Mouse (Mus musculus) embryonic facial prominence, embryonic 11.5 days (tissue): ENCODE results near the gene Herc3. TPM values are rescaled to one million over a fixed set of nuclear protein-coding genes. Genes with fewer than 3 reads are reported as not detected.

Experiments used
- ATAC-seq: fragments of 200-750 bp; cut with Nextera tagmentation; replicated peaks from 2 replicates; pipeline ENCODE4 v1.8.0; 2017; ENCODE audit warnings: low read depth; ENCODE audit not compliant: insufficient number of reproducible peaks, low FRiP score, low TSS enrichment
- DNase-seq: peaks from one replicate; pipeline ENCODE4 v3.0.0-alpha.2; 2015; ENCODE audit warnings: low spot score
- H3K27ac ChIP-seq: fragments of 300-500 bp; sonication (generic); replicated peaks from 2 replicates; pipeline ENCODE4 v1.5.1; 2014; ENCODE audit warnings: mild to moderate bottlenecking, low read depth, low read length, control low read depth
- H3K27me3 ChIP-seq: fragments of 300-500 bp; sonication (generic); 2 replicates; pipeline ENCODE4 v1.6.1; 2014; ENCODE audit warnings: mild to moderate bottlenecking, low read length, moderate library complexity, mixed read lengths; ENCODE audit not compliant: control insufficient read depth, insufficient read depth
- H3K36me3 ChIP-seq: fragments of 300-500 bp; sonication (generic); replicated peaks from 2 replicates; pipeline ENCODE4 v1.6.1; 2014; ENCODE audit warnings: low read depth, mild to moderate bottlenecking, low read length, moderate library complexity, mixed read lengths; ENCODE audit not compliant: control insufficient read depth, insufficient read depth
- H3K4me1 ChIP-seq: fragments of 300-500 bp; sonication (generic); 2 replicates; pipeline ENCODE4 v1.6.1; 2014; ENCODE audit warnings: low read length, mixed read lengths; ENCODE audit not compliant: control insufficient read depth, insufficient read depth
- H3K4me2 ChIP-seq: fragments of 300-500 bp; sonication (generic); 2 replicates; pipeline ENCODE4 v1.6.1; 2014; ENCODE audit warnings: low read depth, mild to moderate bottlenecking, control low read depth, low read length, moderate library complexity
- H3K4me3 ChIP-seq: fragments of 300-500 bp; sonication (generic); 2 replicates; pipeline ENCODE4 v1.5.1; 2014; ENCODE audit warnings: low read depth, low read length, control low read depth
- H3K9ac ChIP-seq: fragments of 300-500 bp; sonication (generic); replicated peaks from 2 replicates; pipeline ENCODE4 v1.6.1; 2014; ENCODE audit warnings: mild to moderate bottlenecking, control low read depth, low read length
- H3K9me3 ChIP-seq: fragments of 300-500 bp; sonication (generic); replicated peaks from 2 replicates; pipeline ENCODE4 v1.6.1; 2016; ENCODE audit warnings: mild to moderate bottlenecking, low read length, inconsistent platforms, mixed read lengths; ENCODE audit not compliant: control insufficient read depth
- WGBS: fragments of 180-500 bp; shearing (Covaris S2); extraction: QIAGEN DNeasy Blood & Tissue Kit; methylation state at CpG from one replicate; pipeline ENCODE4 v1.1.7; 2014; 5-methylcytosine and 5-hydroxymethylcytosine counted together
- polyA plus RNA-seq: library from polyadenylated mRNA; unstranded; fragments of >200 nt; fragmentation: Nextera tagmentation; extraction: Ambion mirVana; gene quantifications from 2 replicates; pipeline ENCODE4 v1.2.1, GENCODE M21; 2014

The Herc3 gene
- polyA plus RNA-seq, 1 experiment from 2014 or later: 9.6 TPM

DNA sequence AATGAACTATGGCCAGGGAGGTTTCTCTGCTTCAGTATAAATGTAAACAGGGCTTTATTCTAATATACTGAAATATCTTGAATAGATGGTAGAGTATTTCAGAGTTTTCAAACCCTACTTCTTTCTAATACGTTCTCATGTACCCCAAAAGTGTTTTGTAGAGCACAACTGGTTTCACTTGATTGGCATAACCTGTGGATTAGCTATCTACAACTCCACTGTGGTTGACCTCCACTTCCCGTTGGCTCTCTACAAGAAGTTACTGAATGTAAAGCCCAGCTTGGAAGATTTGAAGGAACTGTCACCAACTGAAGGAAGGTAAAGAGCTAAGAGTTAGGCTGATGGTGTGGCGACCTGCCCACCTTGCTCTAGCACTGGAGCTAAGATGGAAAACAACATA lies 58.7 kb downstream of the Herc3 start:
- H3K9ac ChIP-seq: no peak overlapping the region
- WGBS: 90% methylated on average over 3 of the region's 3 CpGs
- H3K4me1 ChIP-seq: no peaks in the 10 kb centered on the region
- H3K27ac ChIP-seq: no peak overlapping the region
- no peak for ATAC-seq
- DNase-seq: no peak
- no peaks in the 10 kb centered on the region for H3K36me3 ChIP-seq
- no peaks in the 10 kb centered on the region for H3K27me3 ChIP-seq
- H3K4me2 ChIP-seq: no peak overlapping the region
- H3K4me3 ChIP-seq: no peak overlapping the region
- no peaks in the 10 kb centered on the region for H3K9me3 ChIP-seq

GRCm38 (mm10) chr6:58893307-58893706 lies 62.0 kb downstream of the Herc3 start:
- Histone ChIP-seq H3K4me1 (no peaks in the 10 kb centered on the region), H3K27ac (no peak overlapping the region), H3K36me3 (no peaks in the 10 kb centered on the region), H3K9me3 (no peaks in the 10 kb centered on the region), H3K27me3 (no peaks in the 10 kb centered on the region), H3K4me2 (no peak overlapping the region), H3K9ac (no peak overlapping the region), H3K4me3 (no peak overlapping the region)
- DNase-seq (no peak), ATAC-seq (no peak)
- 90% methylated on average over 6 of the region's 6 CpGs for WGBS

DNA sequence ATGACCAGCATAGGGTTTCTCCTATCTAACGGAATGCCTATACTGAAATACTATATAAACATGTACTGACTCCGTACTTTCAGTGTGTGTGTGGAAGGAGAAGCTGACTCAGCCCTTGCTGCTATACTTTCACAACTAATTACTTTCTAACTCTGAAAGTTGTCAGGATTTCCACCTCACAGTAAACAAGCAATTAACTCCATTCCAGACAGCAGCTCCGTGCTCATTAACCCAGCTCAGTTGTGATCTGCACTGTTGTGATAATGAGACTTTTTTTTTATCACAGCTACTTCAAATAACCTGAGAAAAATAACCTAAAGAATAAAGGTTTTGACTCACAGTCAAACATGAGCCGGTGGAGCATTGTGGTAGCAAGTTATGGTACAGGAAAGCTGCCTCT lies 63.7 kb downstream of the Herc3 start:
- no peak for ATAC-seq
- Histone ChIP-seq H3K9me3 (no peaks in the 10 kb centered on the region), H3K9ac (no peak overlapping the region), H3K27me3 (no peaks in the 10 kb centered on the region), H3K36me3 (no peaks in the 10 kb centered on the region), H3K27ac (no peak overlapping the region), H3K4me3 (no peak overlapping the region), H3K4me1 (no peaks in the 10 kb centered on the region), H3K4me2 (no peak overlapping the region)
- DNase-seq: no peak
- 84% methylated on average over 4 of the region's 4 CpGs for WGBS

DNA sequence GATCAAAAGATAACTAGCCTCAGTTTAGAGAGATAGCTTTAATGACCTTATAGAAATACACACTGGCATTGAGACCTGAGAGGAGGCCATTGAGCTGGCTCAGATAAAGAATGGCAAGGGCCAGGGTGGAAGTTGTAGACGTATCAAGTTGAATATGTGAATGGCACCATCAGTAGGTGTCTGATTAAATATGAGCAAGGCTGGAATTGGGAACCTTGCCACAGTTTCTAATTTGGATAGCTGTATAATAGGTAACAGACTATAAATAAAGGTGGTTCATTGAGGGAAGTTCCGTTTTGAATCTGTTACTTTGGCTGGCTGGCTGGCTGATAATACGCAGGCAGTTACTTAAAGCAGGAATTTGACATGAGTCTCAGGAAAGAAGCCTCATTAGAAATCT lies 65.4 kb downstream of the Herc3 start:
- no peak overlapping the region for H3K4me2 ChIP-seq
- no peaks in the 10 kb centered on the region for H3K9me3 ChIP-seq
- DNase-seq: no peak
- no peaks in the 10 kb centered on the region for H3K27me3 ChIP-seq
- ATAC-seq: no peak
- H3K4me1 ChIP-seq: no peaks in the 10 kb centered on the region
- no peak overlapping the region for H3K4me3 ChIP-seq
- 92% methylated on average over 3 of the region's 3 CpGs for WGBS
- no peak overlapping the region for H3K27ac ChIP-seq
- no peaks in the 10 kb centered on the region for H3K36me3 ChIP-seq
- H3K9ac ChIP-seq: no peak overlapping the region

GRCm38 (mm10) chr6:58899076-58899475 lies 67.8 kb downstream of the Herc3 start:
- 93% methylated on average over 3 of the region's 3 CpGs for WGBS
- H3K9me3 ChIP-seq: no peaks in the 10 kb centered on the region
- no peaks in the 10 kb centered on the region for H3K36me3 ChIP-seq
- no peak overlapping the region for H3K9ac ChIP-seq
- no peak for DNase-seq
- H3K4me3 ChIP-seq: no peak overlapping the region
- no peak for ATAC-seq
- H3K4me2 ChIP-seq: no peak overlapping the region
- no peak overlapping the region for H3K27ac ChIP-seq
- H3K4me1 ChIP-seq: no peaks in the 10 kb centered on the region
- no peaks in the 10 kb centered on the region for H3K27me3 ChIP-seq

- ATAC-seq: no peak
- WGBS: 90% methylated on average over 7 of the region's 7 CpGs
- no peak overlapping the region for H3K27ac ChIP-seq
Measured at GRCm38 (mm10) chr6:58900536-58900935, 69.3 kb downstream of the Herc3 start.

DNA sequence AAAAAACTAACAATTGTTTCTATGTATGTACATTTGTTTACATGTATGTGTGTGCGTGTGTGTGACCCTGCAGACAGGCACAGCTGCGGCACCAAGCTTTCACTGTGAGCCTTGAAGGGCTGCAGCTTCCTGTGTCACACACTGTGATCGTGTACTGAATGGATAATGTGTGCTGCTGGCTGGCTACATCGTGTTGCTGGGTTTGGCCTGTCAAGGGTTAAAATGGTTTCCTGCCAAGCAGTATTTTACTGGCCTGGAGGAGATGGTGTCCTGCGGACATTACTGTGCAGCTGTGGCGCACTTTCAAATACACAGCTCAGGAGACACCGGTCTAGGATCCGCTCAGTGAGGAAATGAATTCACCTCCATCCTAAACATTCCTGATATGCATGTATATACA lies 71.9 kb downstream of the Herc3 start:
- H3K36me3 ChIP-seq: no peaks in the 10 kb centered on the region
- no peak overlapping the region for H3K9ac ChIP-seq
- ATAC-seq: peak; percentile 78
- H3K27me3 ChIP-seq: no peaks in the 10 kb centered on the region
- no peaks in the 10 kb centered on the region for H3K9me3 ChIP-seq
- 24% methylated on average over 8 of the region's 8 CpGs for WGBS
- H3K4me1 ChIP-seq: no peaks in the 10 kb centered on the region
- no peak overlapping the region for H3K4me2 ChIP-seq
- no peak overlapping the region for H3K4me3 ChIP-seq
- H3K27ac ChIP-seq: no peak overlapping the region
- peak; percentile 38 for DNase-seq

More at GRCm38 (mm10) chr6:58900536-58900935, 69.3 kb downstream of the Herc3 start:
- Histone ChIP-seq H3K9me3 (no peaks in the 10 kb centered on the region), H3K36me3 (no peaks in the 10 kb centered on the region), H3K4me2 (no peak overlapping the region), H3K4me3 (no peak overlapping the region), H3K9ac (no peak overlapping the region), H3K4me1 (no peaks in the 10 kb centered on the region), H3K27me3 (no peaks in the 10 kb centered on the region)
- no peak for DNase-seq

DNA sequence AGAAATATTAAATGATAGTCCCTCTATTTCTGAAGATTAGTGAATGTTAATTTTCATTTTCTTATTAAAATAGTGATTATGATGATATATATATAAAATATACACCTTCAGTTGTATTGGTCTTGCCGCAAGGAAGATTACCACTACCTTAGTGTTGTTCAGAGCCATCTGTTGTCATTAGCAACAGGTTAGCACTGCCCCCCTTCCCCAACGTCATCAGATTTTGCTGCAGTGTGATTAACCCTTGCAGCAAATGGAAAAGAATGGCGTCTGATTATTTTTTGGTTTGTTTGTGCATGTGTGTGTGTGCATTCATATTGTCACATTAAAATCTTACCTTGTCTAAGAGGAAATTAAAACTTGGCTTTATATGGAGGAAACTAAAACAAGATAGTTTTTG lies 73.3 kb downstream of the Herc3 start:
- Histone ChIP-seq H3K27ac (no peak overlapping the region), H3K36me3 (no peaks in the 10 kb centered on the region), H3K4me3 (no peak overlapping the region), H3K4me2 (no peak overlapping the region), H3K9ac (no peak overlapping the region), H3K4me1 (no peaks in the 10 kb centered on the region), H3K9me3 (no peaks in the 10 kb centered on the region), H3K27me3 (no peaks in the 10 kb centered on the region)
- 44% methylated on average over 3 of the region's 3 CpGs for WGBS
- DNase-seq (peak; percentile 24), ATAC-seq (no peak)
